Mouse (Mus musculus): ENCODE data around the gene Aldh9a1. TPM values are rescaled to one million over a fixed set of nuclear protein-coding genes. Genes with fewer than 3 reads are reported as not detected.

Aldh9a1 gene
- polyA plus RNA-seq, 1 experiment from 2014 or later, result 112 TPM

GRCm38 (mm10) chr1:167362819-167363218 is 13.0 kb downstream of the Aldh9a1 start:
- no peaks in the 10 kb centered on the region for H3K27me3 ChIP-seq (replicated peaks; ENCODE audit: control insufficient read depth, insufficient read depth, low read length)
- peaks cover 15% of the 10 kb centered on the region; the same call in 1 of the 2 replicates for H3K4me1 ChIP-seq (replicated peaks; ENCODE audit: control insufficient read depth, insufficient read depth, low read length)
- H3K36me3 ChIP-seq (ENCODE audit: control insufficient read depth, insufficient read depth, low read length), result peaks cover 32% of the 10 kb centered on the region
- H3K9ac ChIP-seq (ENCODE audit: low read depth, low read length), result no peak overlapping the region
- no peak for DNase-seq (ENCODE audit: low spot score)
- 91% methylated on average over 4 of the region's 4 CpGs for WGBS
- no peak overlapping the region for H3K4me2 ChIP-seq
- no peak overlapping the region for H3K4me3 ChIP-seq (ENCODE audit: low read depth, low read length)
- H3K27ac ChIP-seq (ENCODE audit: low read depth, low read length), result no peak overlapping the region
- no peak for ATAC-seq (replicated peaks; ENCODE audit: low FRiP score)
- no peaks in the 10 kb centered on the region for H3K9me3 ChIP-seq (ENCODE audit: control insufficient read depth, low read length)

- Histone ChIP-seq H3K9ac (ENCODE audit: low read depth, low read length) (no peak overlapping the region), H3K27me3 (replicated peaks; ENCODE audit: control insufficient read depth, insufficient read depth, low read length) (no peaks in the 10 kb centered on the region), H3K4me2 (no peak overlapping the region), H3K9me3 (ENCODE audit: control insufficient read depth, low read length) (no peaks in the 10 kb centered on the region), H3K36me3 (ENCODE audit: control insufficient read depth, insufficient read depth, low read length) (peaks cover 31% of the 10 kb centered on the region), H3K4me3 (ENCODE audit: low read depth, low read length) (no peak overlapping the region), H3K27ac (ENCODE audit: low read depth, low read length) (no peak overlapping the region), H3K4me1 (replicated peaks; ENCODE audit: control insufficient read depth, insufficient read depth, low read length) (peaks cover 18% of the 10 kb centered on the region)
- WGBS, result 86% methylated on average over 5 of the region's 5 CpGs
- DNase-seq (ENCODE audit: low spot score) (no peak), ATAC-seq (replicated peaks; ENCODE audit: low FRiP score) (no peak)
Measured at GRCm38 (mm10) chr1:167363322-167363721, 13.5 kb downstream of the Aldh9a1 start.

- Histone ChIP-seq H3K36me3 (ENCODE audit: control insufficient read depth, insufficient read depth, low read length) (peaks cover 28% of the 10 kb centered on the region), H3K27me3 (replicated peaks; ENCODE audit: control insufficient read depth, insufficient read depth, low read length) (no peaks in the 10 kb centered on the region), H3K9me3 (ENCODE audit: control insufficient read depth, low read length) (no peaks in the 10 kb centered on the region), H3K4me2 (no peak overlapping the region), H3K4me3 (ENCODE audit: low read depth, low read length) (no peak overlapping the region), H3K9ac (ENCODE audit: low read depth, low read length) (no peak overlapping the region), H3K27ac (ENCODE audit: low read depth, low read length) (no peak overlapping the region), H3K4me1 (replicated peaks; ENCODE audit: control insufficient read depth, insufficient read depth, low read length) (peaks cover 29% of the 10 kb centered on the region)
- DNase-seq (ENCODE audit: low spot score) (no peak), ATAC-seq (replicated peaks; ENCODE audit: low FRiP score) (no peak)
- WGBS, result 89% methylated on average over 7 of the region's 7 CpGs
Measured at GRCm38 (mm10) chr1:167365808-167366207, 16.0 kb downstream of the Aldh9a1 start.

- no peak for DNase-seq (ENCODE audit: low spot score)
- ATAC-seq (replicated peaks; ENCODE audit: low FRiP score), result no peak
- H3K4me1 ChIP-seq (replicated peaks; ENCODE audit: control insufficient read depth, insufficient read depth, low read length), result peaks cover 29% of the 10 kb centered on the region
- 86% methylated on average over 6 of the region's 6 CpGs for WGBS
- no peak overlapping the region for H3K27ac ChIP-seq (ENCODE audit: low read depth, low read length)
- H3K36me3 ChIP-seq (ENCODE audit: control insufficient read depth, insufficient read depth, low read length), result peaks cover 25% of the 10 kb centered on the region
- H3K4me3 ChIP-seq (ENCODE audit: low read depth, low read length), result no peak overlapping the region
- no peak overlapping the region for H3K9ac ChIP-seq (ENCODE audit: low read depth, low read length)
- H3K4me2 ChIP-seq, result no peak overlapping the region
- H3K27me3 ChIP-seq (replicated peaks; ENCODE audit: control insufficient read depth, insufficient read depth, low read length), result no peaks in the 10 kb centered on the region
- no peaks in the 10 kb centered on the region for H3K9me3 ChIP-seq (ENCODE audit: control insufficient read depth, low read length)
Measured at GRCm38 (mm10) chr1:167366621-167367020, 16.8 kb downstream of the Aldh9a1 start.

GRCm38 (mm10) chr1:167368018-167368417 is 18.2 kb downstream of the Aldh9a1 start:
- Histone ChIP-seq H3K9ac (ENCODE audit: low read depth, low read length) (no peak overlapping the region), H3K4me3 (ENCODE audit: low read depth, low read length) (no peak overlapping the region), H3K4me2 (peak overlapping the region; percentile 40), H3K27ac (ENCODE audit: low read depth, low read length) (peak overlapping the region; percentile 77), H3K4me1 (replicated peaks; ENCODE audit: control insufficient read depth, insufficient read depth, low read length) (peaks cover 29% of the 10 kb centered on the region), H3K9me3 (ENCODE audit: control insufficient read depth, low read length) (no peaks in the 10 kb centered on the region), H3K36me3 (ENCODE audit: control insufficient read depth, insufficient read depth, low read length) (peaks cover 25% of the 10 kb centered on the region), H3K27me3 (replicated peaks; ENCODE audit: control insufficient read depth, insufficient read depth, low read length) (no peaks in the 10 kb centered on the region)
- DNase-seq (ENCODE audit: low spot score) (no peak), ATAC-seq (replicated peaks; ENCODE audit: low FRiP score) (peak; percentile 81)
- WGBS, result 63% methylated on average over 4 of the region's 4 CpGs

- H3K27ac ChIP-seq (ENCODE audit: low read depth, low read length), result peak overlapping the region; percentile 77
- 53% methylated on average over 7 of the region's 7 CpGs for WGBS
- no peak overlapping the region for H3K9ac ChIP-seq (ENCODE audit: low read depth, low read length)
- ATAC-seq (replicated peaks; ENCODE audit: low FRiP score) (peak; percentile 85), DNase-seq (ENCODE audit: low spot score) (no peak)
- H3K4me1 ChIP-seq (replicated peaks; ENCODE audit: control insufficient read depth, insufficient read depth, low read length), result peaks cover 29% of the 10 kb centered on the region
- no peak overlapping the region for H3K4me3 ChIP-seq (ENCODE audit: low read depth, low read length)
- peaks cover 25% of the 10 kb centered on the region for H3K36me3 ChIP-seq (ENCODE audit: control insufficient read depth, insufficient read depth, low read length)
- peak overlapping the region; percentile 40 for H3K4me2 ChIP-seq
- no peaks in the 10 kb centered on the region for H3K9me3 ChIP-seq (ENCODE audit: control insufficient read depth, low read length)
- H3K27me3 ChIP-seq (replicated peaks; ENCODE audit: control insufficient read depth, insufficient read depth, low read length), result no peaks in the 10 kb centered on the region
Measured at GRCm38 (mm10) chr1:167368513-167368912, 18.7 kb downstream of the Aldh9a1 start.

- H3K4me1 ChIP-seq (replicated peaks; ENCODE audit: control insufficient read depth, insufficient read depth, low read length), result peaks cover 39% of the 10 kb centered on the region
- 12% methylated on average over 7 of the region's 7 CpGs for WGBS
- H3K4me3 ChIP-seq (ENCODE audit: low read depth, low read length), result no peak overlapping the region
- peak; percentile 77 for DNase-seq (ENCODE audit: low spot score)
- H3K27ac ChIP-seq (ENCODE audit: low read depth, low read length), result peak overlapping the region; percentile 54; the same call in 1 of the 2 replicates
- peak; percentile 39; the same call in 1 of the 2 replicates for ATAC-seq (replicated peaks; ENCODE audit: low FRiP score)
- H3K36me3 ChIP-seq (ENCODE audit: control insufficient read depth, insufficient read depth, low read length), result peaks cover 23% of the 10 kb centered on the region
- peak overlapping the region; percentile 35 for H3K9ac ChIP-seq (ENCODE audit: low read depth, low read length)
- no peak overlapping the region for H3K4me2 ChIP-seq
- no peaks in the 10 kb centered on the region for H3K27me3 ChIP-seq (replicated peaks; ENCODE audit: control insufficient read depth, insufficient read depth, low read length)
- no peaks in the 10 kb centered on the region for H3K9me3 ChIP-seq (ENCODE audit: control insufficient read depth, low read length)
Measured at GRCm38 (mm10) chr1:167369905-167370304, 20.1 kb downstream of the Aldh9a1 start.

GRCm38 (mm10) chr1:167372739-167373138 is 22.9 kb downstream of the Aldh9a1 start:
- Histone ChIP-seq H3K9ac (ENCODE audit: low read depth, low read length) (no peak overlapping the region), H3K36me3 (ENCODE audit: control insufficient read depth, insufficient read depth, low read length) (peaks cover 11% of the 10 kb centered on the region), H3K9me3 (ENCODE audit: control insufficient read depth, low read length) (no peaks in the 10 kb centered on the region), H3K4me1 (replicated peaks; ENCODE audit: control insufficient read depth, insufficient read depth, low read length) (peaks cover 27% of the 10 kb centered on the region), H3K4me3 (ENCODE audit: low read depth, low read length) (no peak overlapping the region), H3K4me2 (no peak overlapping the region), H3K27me3 (replicated peaks; ENCODE audit: control insufficient read depth, insufficient read depth, low read length) (no peaks in the 10 kb centered on the region), H3K27ac (ENCODE audit: low read depth, low read length) (no peak overlapping the region)
- no peak for ATAC-seq (replicated peaks; ENCODE audit: low FRiP score)
- 93% methylated on average over 7 of the region's 7 CpGs for WGBS
- DNase-seq (ENCODE audit: low spot score), result no peak

- Histone ChIP-seq H3K9ac (ENCODE audit: low read depth, low read length) (no peak overlapping the region), H3K4me3 (ENCODE audit: low read depth, low read length) (peak overlapping the region; percentile 10), H3K27ac (ENCODE audit: low read depth, low read length) (peak overlapping the region; percentile 60), H3K4me1 (replicated peaks; ENCODE audit: control insufficient read depth, insufficient read depth, low read length) (peaks cover 17% of the 10 kb centered on the region), H3K27me3 (replicated peaks; ENCODE audit: control insufficient read depth, insufficient read depth, low read length) (no peaks in the 10 kb centered on the region), H3K4me2 (peak overlapping the region; percentile 42), H3K36me3 (ENCODE audit: control insufficient read depth, insufficient read depth, low read length) (peaks cover 11% of the 10 kb centered on the region), H3K9me3 (ENCODE audit: control insufficient read depth, low read length) (no peaks in the 10 kb centered on the region)
- peak; percentile 69 for DNase-seq (ENCODE audit: low spot score)
- ATAC-seq (replicated peaks; ENCODE audit: low FRiP score), result peak; percentile 76
- WGBS, result 30% methylated on average over 15 of the region's 15 CpGs
Measured at GRCm38 (mm10) chr1:167374003-167374784, 24.4 kb downstream of the Aldh9a1 start.
